Mouse (Mus musculus) MN1 (cell line): ENCODE data around the gene Swsap1.

Experiments used
- DNase-seq: peaks from one replicate; pipeline ENCODE4 v3.0.0-alpha.2; 2016; ENCODE audit warnings: low spot score

The Swsap1 gene

DNA sequence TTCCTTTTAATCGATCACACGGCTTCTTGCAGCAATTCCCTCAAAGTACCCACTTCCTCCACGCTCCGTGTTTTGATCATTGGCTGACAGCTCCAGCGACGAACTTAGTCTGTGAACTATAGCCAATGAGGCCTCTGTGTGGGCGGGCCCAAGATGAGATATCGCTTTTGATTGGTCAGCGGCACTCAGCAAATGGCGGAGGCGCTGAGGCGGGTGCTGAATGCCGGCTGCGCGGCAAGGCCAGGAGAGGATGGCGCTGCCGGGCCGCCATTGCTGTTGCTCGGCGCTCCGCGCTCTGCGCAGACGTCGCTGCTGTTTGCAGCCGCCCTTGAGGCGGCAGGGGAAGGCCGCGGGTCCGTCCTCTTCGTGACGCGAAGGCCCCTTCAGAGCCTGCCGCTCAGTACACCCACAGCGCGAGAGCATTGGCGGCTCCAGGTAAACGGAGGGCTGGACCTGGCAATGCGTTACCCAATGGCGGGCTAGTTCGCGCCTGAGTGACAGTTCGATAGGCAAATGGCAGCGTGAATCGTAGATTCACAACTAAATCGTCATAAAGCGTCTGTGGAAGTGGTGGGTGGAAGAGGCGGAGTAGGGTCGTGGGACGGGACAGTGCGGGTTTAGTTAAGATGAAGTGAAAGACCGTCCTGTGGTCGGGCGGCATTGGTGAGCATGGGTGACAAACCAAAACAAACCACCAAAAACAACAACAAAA is at the start of gene Swsap1:
Gene Swsap1 (plus strand): TSS at position 186 of the 712 bp plus-strand sequence.
- peak; percentile 93 for DNase-seq

DNA sequence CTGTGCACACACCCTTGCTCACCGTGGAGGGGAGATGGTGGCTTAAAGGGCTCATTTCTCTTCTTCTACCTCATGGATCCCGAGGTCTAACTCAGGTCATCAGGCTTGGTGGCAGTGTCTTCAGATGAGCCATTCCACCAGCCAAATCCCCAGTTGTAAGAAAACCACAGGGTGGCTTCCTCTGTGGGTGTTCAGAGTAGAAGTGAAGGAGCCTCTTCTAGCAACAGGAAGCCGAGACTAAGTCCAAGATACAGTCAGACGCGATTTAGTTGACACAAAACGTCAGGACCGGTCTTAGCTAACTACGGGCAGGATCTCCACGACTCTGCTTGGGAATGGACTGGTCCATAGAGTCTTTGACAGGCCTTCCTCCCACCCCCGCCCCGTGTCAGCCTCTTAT is 47.3 kb upstream of the Swsap1 start:
- DNase-seq = no peak

DNA sequence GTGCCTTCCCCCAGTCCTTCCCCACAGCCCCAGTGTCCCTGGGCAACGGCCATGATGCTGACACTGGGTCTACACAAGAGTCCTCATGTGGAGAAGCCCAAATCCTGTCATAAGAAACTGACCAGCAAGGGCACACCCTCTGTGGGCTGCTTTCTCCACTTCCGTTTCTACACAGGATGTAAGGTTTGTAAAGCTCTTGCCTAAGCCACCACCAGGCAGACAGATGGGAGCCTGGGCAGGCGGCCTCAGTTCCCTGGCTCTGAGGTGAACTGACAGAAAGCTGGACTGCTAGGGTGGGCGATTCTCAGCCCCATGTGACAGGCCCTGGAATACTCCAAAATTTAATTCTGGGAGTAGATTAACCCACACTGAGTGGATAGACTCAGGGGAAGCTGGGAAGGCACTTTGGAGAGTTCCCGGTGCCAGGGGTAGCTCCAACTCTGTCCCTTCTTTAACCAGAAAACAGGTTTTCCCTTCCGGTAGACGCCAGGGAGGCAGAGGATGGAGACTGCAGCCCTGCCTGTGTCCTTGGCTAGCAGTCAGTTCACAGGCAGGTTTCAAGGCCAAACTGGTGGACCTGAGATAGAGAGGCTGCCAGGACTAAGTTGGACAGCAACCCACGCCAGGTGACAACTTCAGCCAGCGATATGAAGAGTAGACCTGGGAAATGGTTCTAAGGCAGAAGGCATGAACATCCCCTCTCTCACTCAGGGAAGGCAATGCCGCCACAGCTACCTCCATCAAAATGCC is 45.9 kb upstream of the Swsap1 start:
- no peak for DNase-seq

DNA sequence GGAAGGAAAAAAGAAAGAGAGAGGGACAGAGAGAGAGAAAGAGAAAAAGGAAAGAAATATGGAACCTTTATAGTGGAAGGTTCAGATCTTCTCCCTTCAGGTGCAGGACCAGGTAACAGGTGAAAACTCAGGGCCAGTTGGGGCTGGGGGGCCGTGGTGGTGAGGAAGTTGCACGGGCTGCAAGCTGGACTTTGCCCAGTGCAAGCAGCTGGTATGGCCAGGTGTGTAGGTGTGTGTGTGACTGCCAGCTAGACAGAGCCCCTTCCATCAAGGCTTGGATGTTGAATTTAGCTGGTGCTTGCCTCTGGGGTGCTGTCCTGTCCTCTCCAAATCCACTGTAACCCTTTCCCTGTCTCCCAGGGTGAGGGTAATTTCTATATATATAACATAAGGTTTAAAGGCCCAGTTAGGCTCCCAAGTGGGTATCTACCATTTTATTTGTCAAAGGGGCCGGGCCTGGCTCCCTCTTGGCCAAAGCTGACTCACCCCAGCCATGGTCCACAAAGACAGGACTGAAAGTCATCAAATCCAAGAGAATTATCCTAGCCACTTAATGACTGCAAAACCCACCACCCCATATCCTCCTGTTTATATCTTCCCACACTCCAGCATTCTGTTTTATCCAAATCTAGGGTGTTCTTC is 38.6 kb upstream of the Swsap1 start:
- DNase-seq = no peak

DNA sequence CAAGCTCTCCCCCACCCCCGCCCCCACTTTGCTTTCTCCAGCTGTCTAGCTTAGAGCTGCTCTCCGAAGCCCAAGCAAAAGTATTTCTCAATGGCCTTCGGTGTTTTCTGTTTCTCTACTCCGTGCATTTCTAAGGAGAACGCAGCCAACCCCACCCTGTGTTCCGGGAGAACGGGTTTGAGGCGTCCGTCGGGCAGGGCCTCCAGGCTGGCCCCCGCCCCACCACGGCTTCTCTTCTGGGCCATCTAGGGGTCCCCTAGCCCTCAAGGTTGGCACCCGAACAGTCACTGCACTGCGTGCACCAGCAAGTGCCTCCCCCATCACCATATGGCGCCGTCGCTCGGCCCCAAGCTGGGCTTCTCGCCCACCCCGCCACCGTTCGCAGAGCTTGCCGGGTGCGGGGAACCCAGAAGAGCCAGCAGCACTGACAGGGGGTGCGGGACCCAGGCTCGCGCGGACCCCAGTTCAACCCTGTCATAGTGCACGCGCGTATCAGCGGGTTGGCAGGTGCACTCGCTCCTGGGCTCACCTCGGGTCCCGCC is 38.0 kb upstream of the Swsap1 start:
- DNase-seq = no peak

DNA sequence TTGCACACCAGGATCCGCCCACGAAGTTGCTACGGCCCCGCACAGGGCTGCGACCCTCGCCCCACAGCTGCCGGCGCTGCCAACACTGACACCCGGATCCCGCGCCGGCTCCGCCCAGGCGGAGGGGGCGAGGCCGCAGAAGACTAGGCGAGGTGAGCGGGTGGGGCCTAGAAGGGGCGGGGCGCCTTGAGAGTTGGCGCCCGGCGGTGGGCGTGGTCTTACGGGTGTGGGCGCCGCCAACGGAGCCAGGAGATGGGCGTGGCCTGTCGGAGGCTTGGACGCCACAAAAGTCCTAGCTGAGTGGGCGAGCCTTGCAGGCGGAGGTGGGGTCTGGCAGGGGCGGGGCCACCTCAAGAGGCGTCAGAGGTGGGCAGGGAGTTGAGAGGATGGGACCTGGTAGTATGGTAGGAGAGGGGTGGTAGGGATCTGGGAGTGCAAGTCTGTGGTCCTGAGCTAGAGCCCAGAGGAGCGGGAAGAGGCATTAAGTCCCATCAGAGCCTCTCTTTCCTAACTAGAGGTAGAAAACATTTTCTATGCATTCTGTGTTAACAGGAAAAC is 37.4 kb upstream of the Swsap1 start, which contains the start of gene Rab3d:
Gene Rab3d (minus strand): TSS at position 158 of the 558 bp plus-strand sequence.
- DNase-seq = peak; percentile 89

DNA sequence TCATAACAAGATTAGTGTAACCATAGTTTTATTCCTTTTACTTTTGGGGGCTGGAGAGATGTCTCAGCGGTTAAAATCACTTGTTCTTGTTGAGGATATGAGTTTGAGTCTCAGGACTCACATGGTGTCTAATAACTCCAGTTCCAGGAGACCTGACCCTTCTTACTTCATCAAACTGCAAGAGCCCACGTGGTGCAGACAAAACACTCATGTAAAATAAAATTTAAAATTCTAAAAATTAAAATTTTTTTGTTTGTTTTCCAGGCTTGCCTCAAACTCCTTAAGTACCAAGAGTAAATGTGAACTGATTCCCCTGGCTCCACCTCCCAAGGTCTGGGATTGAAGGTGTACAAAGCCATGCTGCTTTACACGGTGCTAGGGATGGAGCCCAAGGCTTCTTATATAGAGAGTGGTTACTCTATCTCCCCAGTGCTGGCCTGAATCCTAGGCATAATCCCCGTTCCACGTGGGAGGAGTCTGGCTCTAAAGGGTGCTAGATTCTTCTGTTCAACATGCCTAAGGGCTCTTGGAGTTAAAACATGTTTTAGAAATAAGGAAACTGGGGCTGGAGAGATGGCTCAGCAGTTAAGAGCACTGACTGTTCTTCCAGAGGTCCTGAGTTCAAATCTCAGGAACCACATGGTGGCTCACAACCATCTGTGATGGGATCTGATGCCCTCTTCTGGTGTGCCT is 36.7 kb upstream of the Swsap1 start:
- DNase-seq = no peak

DNA sequence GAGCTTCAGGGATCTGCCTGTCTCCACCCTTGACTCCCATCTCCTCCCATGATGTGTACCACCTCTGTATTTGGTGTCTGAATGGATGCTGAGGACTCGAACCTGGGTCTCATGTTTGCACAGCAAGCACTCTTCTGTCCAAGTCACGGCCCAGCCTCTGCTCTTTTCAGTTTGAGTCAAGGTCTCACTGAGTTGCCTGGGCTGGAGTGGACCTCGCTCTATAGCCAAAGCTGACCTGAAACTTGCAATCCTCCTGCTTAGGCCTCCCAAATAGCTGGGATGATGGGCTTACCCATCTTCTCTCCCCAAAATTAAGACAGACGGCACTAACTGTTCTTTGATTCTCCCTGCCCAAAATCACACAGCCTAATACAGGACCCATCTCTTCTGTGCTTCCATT is 32.5 kb upstream of the Swsap1 start:
- no peak for DNase-seq

DNA sequence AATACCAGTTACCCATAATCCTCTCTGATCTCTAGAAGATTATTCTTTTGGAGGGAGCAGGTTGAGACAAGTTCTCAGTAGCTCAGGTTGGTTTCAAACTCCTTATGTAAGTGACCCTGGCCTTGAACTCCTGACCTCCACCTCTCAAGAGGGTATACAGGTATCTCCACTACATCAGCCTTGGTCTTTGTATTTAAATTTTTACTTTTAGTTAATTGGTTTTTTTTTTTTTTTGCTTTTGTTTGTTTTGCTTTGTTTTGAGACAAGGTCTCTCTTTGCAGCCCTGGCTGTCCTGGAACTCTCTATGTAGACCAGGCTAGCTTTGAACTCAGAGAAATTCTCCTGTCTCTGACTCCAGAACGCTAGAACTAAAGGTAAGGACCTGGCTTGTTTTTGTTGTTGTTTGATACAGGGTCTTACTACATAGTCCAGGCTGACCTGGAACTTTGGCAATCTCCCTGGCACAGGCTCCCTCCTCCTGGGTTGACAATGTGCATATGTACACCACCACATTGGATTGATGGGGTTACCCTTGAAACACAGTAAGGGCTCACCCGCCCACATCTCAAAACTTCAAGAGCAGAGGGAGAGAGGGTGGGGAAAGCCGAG is 32.0 kb upstream of the Swsap1 start:
- no peak for DNase-seq

DNA sequence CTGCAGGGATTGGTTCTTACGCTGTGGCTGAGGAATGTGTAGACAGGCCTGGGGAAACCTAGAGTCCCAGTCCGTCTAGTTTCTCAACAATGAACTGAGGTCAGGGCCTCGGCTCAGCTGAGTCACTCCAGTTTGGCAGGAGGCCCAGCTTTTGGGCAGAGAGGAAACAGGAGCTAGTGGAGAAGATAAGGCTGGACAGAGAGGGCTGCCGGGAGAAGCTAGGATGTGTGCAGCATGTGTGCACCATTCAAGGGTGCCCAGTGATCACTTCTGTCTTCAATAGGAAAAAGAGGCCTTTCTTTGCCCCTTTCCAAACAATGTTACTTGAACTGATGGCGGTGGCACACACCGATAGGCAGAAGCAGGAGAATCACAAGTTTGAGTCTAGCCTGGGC is 31.5 kb upstream of the Swsap1 start:
- DNase-seq = peak; percentile 86

DNA sequence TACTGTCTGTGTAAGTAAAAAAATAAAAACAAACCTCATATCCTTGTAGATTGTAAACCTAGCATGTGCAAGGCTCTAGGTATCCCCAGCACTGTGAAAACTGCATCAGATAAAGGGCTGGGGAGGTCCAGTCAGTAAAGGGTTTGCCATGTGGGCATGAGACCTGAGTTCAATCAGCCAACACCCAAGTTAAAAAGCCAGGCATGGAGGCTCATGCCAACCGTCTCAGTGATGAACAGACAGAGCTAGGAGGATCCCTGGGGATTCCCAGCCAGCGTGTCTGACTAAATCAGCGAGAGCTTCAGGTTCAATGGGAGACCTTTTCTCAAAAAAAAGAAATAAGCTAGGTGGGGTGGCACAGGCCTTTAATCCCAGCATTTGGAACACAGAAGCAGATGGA is 30.5 kb upstream of the Swsap1 start:
- DNase-seq = peak; percentile 17

DNA sequence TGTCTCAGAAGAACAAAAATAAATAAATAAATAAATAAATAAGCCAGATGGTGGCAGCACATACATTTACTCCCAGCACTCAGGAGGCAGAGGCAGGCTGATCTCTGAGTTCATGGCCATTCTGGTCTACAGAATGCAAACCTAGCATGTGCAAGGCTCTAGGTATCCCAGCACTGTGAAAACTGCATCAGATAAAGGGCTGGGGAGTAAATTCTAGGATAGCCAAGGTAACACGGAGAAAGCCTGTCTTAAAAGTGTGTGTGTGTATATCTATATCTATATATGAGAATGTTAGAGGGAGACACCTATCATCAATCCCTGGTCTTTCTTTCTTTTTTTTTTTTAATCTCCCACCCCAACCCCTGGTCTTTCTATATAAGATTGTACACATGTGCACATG is 30.0 kb upstream of the Swsap1 start:
- no peak for DNase-seq

DNA sequence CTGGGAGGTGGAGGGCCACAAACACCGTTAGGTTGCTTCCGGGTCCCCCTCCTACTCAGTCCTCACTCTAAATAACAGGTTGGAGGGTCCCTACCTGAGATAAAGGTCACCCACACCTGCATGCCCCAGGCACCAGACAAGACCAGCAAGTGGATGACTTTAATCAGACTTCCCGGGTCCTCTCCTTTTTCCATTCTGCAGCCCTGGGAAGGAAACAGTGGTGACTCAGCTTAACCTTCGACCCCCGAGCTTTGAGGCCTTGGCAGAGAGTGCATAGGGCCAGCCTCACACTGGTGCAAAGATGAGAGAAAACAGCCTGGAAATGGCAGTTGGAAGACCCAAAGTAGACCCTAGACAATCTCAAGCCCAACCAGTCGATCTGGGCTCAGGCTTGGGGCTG is 29.4 kb upstream of the Swsap1 start:
- DNase-seq = peak; percentile 17

DNA sequence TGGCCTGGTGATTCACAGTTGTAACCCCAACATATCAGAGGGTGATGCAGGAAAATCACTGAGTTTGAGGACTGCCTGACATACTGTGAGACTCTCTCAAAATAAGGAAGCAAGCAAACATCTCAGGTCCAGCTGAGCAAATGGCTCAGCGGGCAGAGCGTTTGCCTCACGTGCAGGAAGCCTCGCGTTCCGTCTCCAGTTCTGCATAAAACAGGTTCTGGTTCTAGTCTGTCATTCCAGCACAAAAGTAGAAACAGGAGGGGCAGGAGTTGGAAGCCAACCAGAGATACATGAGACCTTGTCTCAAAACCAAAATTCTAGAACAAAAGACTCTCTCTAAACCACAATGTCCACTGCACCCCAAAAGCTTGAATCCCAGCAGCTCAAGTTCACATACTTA is 28.8 kb upstream of the Swsap1 start:
- no peak for DNase-seq

DNA sequence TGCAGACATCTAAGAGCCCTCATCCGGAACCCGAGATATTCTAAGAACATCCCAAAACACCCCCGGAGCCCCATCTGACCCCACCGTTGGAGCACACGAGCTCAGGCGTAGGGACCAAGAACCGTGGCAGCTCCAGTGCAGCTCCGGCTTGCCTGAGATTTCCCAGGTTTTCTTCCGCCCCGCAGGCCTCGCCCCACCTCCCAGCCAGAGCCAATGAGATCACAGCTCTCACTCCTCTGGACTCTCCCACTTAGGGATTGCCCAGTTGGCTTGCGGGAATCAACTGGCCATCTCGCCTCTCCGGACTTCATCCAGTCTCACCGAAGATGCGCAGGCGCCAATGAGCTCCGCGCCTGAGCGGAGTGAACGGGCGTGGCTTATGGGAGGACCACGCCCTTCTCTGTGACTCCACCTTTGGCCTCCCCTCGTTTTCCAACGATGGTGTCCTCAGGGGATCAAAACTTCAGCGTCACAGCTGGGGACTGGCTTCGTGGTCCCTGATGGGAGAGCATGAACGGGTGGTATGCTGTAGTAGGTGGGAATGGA is 28.3 kb upstream of the Swsap1 start, which contains the start of the genes Ccdc159 and Tmem205:
Gene Ccdc159 (plus strand): TSS at position 264 of the 546 bp plus-strand sequence.
Gene Tmem205 (minus strand): TSS at position 349 of the 546 bp plus-strand sequence.
- DNase-seq = peak; percentile 91

DNA sequence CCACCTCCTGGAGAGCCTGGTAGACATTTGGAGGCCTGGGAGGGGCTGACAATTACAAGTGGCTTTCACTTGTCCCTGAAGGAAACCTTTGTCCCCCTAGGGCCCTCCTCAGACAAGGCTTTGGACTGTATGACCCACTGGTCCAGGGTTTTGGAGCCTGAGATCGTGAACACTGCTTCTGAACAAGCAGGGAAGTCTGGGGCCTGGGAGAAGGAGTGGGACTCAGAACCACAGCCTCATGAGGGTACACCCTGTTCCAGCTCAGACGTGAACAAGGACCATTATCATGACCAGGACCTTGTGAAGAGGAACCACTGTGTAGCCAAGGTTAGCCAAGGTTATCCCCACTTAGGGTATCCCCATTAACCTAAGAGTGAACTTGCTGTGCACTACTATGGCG is 26.3 kb upstream of the Swsap1 start:
- DNase-seq = no peak

DNA sequence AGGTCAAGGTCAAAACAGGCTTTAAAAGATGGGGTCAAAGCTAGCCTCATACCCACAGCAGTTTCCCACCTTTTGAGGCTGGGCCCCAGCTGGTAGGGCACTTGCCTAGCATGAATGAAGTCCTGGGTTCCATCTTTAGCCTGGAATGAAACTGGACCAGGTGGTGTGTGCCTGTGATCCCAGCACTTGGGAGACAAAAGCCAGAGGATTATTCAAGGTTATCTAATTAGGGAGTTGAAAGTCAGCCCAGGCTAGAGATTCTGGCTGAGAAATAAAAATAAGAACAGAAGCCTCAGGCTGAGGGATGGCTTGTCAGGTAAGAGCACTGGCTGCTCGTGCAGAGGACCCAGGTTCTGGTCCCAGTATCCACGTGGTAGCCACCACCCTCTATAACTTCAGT is 23.5 kb upstream of the Swsap1 start:
- DNase-seq = no peak

DNA sequence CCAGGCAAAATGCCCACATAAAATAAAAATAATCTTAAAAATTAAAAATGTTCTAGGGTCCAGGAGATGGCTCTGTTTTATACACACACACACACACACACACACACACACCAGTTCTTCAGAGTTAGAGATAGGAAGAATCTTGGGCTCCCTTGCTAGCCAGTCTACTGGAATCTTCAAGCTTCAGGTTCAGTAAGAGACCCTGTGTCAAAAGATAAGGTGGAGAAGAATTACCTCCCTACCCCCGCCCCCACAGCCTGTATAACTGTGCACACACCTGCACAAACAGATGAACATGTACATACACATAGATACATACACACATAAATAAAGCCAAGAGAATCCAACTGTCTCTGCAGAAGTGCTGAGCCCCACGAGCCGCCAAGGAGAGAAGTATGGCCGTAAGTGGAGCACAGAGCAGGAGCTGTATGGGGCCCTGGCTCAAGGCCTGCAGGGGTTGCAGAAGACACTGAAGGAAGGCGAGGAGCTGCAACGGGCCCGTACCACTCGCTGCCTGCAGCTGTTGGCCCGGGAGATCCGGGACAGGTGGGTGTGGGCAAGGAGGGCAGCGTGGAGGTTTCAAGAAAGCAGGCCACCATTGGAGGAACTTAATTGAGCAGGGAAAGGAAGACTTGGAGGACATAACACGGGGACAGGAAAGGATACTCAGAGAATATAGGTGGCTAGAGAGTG is 23.0 kb upstream of the Swsap1 start:
- DNase-seq = no peak

DNA sequence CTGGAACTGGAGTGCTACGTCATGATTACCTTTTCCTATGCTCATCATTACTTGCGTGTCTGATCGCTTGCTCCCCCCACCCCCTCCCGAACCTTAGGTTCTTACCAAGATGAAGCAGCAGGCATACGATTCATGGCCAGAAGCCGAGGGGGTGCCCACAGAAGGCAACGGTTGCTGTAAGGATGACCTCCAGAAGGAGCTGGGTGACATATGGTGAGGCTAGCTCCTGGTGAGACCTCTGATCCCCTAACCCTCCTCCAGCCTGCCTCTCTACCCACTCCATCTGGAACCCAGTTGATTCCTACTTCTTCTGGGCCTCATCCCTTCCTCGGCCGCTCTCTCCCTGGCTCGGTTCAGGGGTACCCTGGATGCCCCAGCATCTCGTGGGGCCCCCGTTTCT is 21.5 kb upstream of the Swsap1 start:
- no peak for DNase-seq

DNA sequence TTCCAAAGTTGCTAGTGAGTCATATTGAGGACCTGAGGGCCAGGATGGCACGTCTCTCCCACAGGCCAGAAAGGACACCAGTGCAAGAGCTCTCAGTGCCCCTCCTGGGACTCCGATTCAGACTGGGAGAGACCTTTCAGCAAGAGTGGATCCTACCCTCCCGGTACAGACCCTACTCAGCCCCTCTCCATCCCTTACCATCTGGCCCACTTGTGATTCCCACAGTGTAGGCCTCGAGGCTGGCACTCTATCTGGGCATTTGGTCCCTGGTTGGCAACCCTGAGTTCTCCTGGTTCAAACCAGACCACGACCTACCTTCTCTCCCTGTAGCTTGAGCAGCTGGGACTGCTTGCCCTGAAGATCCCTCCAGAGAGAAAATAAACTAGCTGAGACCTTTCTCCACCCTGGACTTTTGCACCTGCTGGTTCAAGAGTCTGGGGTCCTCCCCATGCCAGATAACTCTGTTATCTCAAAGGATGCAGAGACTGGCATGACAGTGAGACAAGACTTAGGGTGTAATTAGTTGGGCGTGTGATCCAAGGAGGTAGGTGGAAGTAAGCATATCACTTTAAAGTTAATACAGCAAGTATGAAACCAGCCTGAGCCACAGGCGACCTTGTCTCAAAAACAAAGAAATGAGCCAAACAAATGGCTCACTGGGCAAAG is 20.0 kb upstream of the Swsap1 start:
- no peak for DNase-seq
